Mouse (Mus musculus) ovary, adult 18-20 months (tissue): ENCODE results near the gene Odf2.

Experiments
- DNase-seq: peaks from one replicate; pipeline ENCODE4 v3.0.0; 2022; ENCODE audit warnings: low spot score, mixed read lengths

Gene Odf2

DNA sequence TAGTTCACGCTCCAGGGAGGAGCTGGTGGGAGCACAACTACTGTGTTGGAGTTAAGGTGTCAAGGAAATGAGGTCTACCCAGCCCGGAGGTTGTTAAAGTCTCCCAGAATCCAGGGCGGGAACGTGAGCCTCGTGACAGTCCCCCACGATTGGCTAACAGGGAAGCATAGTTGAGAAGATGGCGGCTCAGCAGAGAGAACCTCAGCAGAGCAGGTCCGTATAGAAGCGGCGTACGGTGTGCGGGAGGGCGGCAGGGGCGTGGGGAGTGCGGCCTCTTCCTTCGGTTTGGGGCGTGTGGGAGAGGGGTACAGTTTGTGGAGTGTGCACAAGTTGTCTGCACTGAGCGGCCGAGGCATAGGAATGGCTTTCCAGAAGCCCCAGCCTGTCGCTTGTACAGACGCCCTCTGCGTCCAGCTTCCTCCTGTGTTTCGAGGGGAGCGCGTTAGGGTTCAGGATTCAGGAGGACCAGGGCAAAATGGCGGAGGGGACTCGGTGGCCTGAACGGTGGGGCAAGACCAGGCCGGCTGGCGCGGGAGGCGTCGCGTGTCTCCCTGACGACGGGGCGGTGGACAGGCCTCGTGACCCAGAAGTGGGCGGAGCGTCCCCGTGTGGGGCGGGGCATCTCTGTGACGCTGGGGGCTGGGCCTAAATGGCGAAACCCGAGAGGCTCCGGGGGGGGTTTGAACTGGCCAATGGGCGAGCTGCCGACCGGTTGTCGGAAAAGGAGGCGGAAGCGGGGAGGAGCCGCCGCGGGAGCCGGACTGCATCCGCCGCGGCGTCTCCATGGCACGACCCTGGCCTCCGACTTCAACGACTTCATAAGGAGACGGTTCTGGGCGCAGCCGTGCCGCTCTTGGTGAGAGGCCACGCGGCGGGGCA lies at the start of gene Odf2:
Gene Odf2, plus strand, starts transcription at position 156 of the 879 bp plus-strand sequence.
- DNase-seq = peak; percentile 99

DNA sequence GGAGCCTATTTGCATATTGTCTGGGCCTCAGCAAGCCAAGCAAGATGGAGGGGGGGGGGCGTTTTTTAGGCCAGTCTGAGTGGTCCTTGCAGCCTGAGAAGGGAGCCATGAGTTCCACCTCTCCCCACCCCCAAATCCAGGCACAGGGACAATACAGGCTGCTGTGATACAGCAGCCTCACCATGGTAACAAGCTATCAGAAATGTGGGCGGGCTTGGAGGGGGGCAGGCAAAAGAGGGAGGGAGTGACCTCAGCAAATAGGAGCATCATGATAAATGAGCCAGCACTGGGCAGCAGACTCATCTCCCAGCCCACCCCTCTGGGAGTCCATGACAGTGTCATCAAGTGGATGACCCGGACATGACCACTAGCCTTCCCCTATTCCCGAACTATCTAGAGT lies 49.6 kb upstream of the Odf2 start:
- no peak for DNase-seq

DNA sequence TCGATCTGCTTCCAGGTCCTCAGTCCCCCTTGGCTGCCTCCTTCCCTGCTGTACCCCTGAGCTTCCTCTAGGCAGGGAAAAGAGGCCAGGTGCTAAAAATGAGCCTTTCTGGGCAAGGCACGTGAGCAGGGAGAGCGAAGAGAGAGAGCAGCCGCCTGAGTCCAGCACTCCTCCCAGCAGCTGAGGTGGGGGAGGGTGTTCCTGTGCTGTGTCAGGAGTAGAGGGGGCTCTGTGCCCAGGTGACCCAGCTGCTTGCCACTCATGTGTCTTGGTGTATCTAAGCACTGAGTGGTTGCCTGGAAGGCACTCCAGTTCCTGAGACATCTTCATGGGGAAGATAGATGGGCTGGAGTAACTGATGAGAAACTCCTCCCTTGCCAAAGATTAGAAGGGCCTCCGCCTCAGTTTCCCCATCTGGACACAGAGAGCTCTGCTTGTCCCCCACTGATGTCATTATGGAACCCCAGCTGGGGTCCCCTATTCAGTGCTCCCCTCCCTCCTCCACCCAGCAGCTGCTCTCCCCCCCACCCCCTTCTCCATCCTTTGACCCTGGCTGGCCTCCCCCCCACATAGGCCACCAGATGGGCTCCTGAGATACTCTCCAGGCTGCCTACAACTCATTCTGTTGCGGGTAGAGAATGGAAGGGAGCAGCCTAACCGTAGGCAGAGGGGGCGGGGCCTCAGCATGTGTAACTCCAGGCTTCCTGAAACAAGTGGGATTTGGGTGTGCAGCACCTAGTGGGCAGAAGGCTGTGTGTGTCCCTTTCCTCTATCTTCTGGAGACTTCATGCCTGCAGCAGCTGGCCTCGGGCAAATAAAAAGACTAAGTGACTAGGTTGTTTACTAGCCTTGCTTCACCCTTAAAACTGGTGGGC lies 45.6 kb upstream of the Odf2 start:
- DNase-seq = no peak

DNA sequence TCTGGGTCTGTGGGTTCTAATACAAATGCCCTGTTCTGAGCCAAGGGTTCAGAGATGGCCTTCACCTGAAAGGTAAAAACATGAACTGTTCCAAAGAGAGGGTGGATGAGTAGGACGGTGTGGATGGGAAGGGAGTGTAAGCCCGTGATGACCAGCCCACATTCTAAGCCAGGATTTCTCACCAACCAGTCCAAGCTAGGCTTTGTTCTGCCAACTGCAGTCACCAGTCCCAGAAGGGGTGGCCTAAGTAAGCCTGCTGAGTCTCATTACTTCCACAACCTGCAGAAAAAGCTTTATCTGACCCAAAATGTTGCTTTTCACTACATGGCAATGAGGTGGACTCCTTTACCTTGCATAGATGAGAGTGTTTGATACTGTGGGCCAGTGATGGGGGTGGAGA lies 44.9 kb upstream of the Odf2 start:
- DNase-seq = no peak

DNA sequence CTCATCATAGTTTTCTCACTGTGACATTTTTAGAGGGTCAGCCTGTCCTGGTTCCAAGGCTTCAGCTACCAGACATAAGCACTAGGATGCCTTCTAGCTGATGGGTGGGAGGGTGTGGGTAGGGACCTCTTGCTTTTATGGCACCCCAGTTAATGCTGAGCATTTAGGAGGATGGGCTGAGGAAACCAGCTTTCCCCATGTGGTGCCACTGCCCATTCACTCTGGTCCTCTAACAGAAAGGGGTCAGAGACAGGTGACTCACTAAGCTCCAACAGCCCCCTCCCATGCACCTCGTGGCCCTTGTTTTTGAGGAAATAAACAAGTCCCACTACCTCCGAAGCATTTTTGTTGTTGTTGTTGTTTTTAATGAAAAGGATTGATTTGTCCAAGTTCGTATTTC lies 44.4 kb upstream of the Odf2 start:
- no peak for DNase-seq

DNA sequence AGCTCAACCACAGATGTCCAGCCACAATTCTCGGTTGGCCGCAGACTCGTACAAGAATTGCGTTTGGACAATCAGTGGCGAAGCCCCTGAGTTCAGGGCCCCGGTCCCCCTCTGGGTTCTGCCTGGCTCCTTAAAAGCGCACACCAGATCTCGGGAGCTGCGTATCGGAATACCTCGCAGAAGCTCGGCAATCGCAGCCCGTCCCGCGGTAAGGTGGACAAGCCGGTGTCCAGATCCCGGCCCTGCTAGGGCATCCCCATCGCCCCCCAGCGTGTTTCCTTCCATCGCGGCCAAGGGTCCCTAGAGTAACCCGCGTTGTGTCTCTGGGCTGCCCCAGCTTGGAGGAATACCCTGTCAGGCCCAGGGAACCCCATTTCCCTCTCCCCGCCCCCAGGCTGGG lies 43.4 kb upstream of the Odf2 start:
- no peak for DNase-seq

DNA sequence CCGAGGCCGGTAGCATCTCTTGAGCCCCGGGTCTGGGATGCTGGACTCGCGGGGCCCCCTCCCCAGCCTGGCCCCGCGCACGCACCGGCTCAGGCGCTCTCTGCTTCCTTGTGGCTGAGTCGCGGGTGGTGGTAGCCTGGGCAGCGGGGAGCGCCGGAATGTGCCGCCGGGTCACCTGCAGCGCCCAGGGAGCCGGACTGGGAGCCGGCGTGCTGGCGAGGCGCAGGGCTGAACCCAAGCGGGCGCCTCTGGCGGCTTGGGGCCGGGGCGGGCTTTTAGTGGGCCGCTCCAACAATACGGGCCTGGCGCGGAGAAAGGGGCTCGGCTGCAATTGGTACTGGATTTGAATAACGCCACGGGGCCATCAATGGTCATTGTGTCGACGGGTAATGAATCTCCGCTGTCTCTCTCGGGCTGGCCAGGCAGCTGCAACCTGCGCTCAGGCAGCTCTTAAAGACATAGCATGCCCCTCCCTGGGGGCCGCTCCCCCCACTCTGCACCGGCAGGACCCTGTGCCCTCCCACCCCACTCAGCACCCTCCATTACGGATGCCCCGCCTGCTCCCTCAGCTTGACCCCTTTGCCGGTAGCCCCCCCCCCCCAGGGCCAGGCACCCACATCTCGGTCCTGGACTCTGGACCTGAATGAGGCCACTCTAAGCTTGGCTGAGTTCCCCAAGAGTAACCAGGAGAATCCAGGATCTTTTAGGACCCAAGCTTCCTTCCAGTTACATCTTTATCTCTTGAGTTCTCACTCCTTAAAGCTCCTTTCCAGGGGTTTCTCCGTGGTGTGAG lies 42.8 kb upstream of the Odf2 start:
- DNase-seq = no peak

DNA sequence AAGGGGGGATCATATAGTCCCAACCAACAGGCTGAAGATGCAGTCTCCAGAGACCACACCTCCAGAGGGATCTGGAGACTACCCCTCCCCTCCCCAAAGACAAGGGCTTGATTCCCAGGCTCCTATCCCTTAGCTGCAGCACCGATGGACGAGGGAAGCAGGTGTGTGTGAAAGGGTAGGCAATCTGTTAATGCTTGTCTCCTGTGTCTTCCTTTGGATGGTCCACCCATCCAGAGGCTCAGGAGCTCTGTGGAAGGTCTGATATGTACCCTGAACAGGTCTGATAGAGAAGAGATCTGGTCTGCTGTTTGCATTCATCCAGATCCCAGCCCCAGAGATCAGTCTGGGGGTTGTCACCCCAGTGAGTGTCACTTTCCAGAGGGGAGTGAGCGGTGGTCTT lies 42.1 kb upstream of the Odf2 start:
- no peak for DNase-seq

DNA sequence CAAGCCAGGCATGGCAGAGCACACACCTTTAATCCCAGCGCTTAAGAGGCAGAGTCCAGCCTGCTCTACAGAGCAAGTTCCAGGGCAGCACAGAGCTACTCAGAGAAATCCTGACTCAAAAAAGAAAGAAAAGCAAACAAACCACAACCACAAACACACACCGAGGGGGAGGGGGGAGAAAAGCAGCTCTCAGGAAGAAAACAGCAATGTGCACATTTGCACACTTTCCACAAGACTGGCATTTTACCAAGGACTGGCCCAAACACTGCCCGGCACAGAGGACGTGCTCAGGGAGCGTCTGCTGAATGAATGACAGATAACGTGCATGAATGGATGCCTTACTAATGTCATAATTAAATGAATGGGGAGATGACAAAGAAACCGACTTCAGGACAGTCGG lies 40.0 kb upstream of the Odf2 start:
- no peak for DNase-seq

DNA sequence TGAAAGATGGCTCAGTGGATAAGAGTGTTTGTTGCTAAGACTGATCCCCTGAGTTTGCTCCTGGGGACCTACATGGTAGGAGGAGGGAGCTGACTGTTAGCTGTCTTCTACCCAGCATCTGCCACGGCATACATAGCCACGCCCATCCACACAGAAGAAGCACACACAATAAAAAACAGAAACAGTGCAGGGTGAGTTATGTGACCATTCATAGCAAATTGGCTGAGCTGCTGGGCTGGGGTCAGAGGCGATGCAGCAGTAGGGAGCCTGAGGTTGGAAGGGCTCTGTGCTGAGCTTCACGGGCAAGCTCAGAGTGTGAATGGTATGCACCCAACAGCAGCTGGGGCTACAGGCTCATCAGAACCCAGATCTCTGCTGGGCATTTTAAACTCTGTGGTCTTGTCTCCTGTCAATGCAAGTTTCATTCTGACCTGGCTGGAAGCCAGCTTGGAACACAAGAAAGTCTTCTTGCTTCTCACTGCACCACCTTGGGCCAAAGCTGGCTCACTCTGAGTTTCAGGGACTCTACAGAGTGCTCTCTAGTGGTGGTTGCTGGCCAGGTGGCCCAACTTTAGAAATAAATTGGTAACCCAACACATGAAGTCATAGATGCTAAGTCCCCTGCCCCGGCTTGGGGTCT lies 39.1 kb upstream of the Odf2 start:
- DNase-seq = no peak

DNA sequence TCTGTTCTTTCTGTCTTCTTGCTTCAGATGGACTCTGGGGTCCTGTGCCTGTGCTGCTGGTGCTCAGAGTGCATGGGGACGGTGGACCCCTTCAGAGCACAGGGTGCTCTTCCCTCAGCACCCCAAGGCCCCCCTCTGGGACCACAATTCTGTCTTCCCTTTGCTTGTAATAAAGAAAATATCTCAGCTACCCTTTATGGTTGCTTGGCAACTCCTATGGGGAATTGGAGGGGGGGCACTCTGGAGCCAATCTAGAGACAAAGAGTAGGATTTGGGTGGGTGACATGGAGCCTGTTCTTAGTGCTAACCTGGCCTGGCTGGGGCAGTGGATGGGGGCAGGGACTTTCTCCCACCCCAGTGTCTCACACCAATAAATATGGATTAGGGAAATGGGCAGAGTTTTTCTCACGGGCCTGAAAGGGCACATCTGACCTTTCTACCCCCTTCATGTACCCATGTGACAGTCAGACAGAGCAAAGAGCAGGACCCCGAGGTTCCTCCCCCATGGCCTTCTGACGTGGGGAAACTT lies 36.0 kb upstream of the Odf2 start:
- DNase-seq = no peak

DNA sequence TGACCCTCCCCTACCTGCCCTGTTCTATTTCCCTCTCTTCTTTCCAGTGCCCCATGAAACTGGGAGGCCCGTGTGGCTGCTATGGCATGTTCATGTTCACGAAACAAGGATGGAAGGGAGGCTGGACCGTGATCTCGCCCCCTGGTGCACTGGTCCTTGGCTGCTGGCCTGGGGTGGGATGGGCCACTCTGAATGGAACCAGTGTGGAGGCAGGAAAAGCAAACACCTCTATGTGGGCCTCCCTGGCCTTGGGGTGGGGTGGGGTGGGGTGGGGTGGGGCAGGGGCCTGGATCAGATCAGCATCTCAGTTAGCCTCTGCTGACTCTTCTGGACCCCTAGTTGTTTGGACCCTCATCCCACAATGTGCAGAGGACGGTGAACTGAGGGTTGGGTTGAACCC lies 35.3 kb upstream of the Odf2 start:
- DNase-seq = no peak

DNA sequence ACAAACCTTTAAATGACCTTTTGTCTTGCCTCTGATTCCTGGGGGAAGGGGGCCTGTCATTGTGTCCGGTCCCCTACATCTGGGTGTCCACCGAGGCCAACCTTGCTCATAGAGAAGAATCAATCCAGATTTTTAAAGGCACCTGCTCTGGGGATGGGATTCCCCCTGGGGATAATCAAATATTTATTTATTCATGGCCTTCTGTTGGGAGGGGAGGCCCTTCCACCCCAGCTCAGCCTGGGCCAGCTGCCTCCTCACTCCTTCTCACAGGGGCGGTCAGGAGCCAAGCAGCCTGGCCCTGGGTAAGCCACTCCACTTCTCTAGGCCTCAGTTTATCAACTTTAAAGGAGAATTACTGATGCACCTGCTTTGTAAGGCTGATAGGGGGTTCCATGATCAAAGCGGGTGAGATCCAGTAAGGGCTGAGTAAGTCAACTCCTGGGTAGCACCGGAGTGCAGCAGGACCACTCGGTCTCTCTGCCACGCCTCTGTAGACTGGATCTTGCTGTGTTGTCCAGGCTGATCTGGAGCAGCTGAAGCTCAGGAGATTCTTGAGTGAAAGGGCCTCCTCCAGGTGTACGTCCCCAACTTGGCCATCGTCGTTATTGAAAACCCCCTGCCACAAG lies 33.3 kb upstream of the Odf2 start:
- no peak for DNase-seq

DNA sequence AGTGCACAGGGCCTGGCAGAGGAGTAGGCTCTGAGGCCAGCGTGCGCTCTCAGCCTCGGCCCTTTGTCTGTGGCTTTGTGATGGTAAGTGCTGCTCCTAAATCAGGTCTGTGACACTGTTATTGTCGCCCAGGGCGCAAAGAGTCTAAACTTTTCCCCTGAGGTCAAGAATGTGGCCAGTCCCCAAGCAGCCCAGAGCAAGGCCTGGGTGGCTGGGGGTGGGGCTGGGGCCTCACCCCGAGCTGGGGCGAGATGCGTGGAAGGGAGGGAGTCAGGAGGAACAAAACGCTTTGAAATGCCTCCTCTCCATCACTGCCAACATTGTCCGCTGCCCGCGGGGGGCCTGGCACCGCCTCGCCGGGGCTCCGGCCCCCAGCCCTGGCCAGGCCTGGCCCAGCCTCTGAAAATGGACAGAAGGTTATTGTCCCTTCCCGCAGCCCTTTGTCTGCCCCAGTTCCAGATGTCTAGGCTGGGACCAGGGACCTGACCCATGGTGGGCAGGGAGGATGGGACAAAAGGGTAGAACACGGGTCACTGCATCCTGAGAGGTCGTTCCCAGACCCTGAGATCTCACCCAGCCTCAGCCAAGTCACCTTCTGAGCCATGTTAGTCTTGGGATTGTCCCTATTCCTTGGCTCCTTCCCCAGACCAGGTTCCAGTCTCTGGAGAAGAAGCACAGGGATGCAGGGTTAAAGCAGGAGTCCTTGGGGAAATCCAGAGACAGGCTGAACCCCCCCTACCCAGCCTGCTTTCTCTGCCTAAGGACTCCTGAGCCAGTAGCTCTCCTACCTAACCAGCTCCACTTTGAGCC lies 32.4 kb upstream of the Odf2 start:
- DNase-seq = no peak

DNA sequence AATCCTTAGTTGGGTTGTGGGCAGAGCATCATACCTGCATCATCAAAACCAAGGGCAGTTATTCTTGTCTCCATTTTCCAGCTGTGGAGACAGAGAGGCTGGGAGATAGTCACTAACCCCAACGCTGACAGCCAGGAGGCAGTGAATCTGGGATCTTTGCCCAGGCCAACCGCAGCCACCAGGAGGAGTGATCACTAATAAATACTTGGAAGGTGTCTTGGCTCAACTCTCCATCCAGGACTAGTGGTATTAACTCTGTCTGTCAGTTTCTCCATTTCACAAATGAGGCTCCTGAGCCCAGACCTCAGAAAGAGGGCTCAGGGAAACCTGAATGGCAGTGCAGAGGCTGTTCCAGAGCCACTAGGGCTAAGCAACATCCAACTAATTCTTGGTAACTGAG lies 31.7 kb upstream of the Odf2 start:
- DNase-seq = no peak

DNA sequence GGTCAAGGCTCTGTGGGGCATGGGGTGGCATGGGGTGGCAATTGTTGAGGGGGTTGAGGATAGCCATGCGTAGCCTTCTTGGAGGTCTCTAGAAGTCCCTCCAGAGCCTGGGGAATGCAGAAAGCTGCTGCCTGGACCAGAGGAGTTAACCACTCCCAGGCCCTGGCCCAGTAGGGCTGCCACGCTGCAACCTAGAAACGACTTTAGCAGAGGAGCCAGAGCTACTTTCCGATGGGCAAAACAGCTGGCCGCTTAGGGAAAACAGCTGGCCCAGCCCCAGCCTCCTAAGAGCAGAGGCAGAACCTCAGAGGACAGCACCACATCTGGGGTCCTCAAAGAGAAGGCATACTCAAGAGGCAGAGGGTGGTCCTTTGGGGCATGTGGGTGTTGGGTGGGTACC lies 31.1 kb upstream of the Odf2 start:
- no peak for DNase-seq

DNA sequence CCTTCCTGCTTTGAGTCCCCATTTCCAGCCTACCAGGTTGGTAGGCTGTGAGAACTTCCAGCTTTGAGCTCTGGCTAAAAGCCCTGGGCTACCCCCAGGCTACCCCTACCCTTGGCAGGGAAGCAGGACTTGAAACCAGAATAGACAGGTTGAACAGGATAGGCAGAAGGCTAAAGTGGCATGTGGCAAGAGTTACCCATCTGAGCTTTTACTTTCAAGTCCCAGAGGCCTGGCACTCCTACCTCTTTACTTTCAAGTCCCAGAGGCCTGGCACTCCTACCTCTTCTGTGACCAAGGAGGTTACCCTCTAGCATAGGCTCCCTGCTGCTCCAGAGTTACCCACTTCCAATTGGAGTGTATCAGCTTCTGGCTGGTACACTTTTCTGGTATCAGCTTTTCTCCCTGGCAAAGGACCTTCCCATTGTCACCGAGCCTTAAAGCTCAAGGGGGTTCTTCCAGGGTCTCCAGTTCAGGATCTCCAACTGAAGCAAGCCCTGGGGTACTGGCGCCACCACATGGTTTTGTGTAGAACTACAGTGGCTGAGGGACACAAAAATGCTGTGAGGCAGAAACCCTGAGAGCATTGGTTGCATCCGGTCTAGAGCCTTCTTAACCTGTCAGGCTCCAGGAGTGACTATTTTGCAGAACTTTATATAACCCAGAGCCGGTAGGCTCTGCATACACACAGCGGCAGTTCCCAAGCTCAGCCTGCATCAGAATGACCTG lies 30.1 kb upstream of the Odf2 start:
- DNase-seq = no peak

DNA sequence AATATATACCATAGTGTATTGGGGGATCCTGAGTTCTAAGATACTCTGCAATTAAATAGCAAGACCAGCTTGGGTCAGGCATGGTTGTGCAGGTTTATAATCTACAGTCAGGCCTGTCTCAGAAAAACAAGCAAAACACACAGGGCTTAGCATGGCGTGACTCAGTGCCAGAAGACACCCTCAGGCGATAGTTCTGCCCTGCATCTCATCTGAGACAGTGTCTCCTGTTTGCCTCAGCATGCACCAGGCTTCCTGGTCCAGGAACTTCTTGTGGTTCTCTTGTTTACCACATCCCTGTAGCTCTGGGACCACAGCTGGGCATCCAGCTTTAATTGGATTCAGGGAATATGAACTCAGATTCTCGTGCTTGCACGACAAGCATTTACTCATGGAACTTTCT lies 23.9 kb upstream of the Odf2 start:
- no peak for DNase-seq

DNA sequence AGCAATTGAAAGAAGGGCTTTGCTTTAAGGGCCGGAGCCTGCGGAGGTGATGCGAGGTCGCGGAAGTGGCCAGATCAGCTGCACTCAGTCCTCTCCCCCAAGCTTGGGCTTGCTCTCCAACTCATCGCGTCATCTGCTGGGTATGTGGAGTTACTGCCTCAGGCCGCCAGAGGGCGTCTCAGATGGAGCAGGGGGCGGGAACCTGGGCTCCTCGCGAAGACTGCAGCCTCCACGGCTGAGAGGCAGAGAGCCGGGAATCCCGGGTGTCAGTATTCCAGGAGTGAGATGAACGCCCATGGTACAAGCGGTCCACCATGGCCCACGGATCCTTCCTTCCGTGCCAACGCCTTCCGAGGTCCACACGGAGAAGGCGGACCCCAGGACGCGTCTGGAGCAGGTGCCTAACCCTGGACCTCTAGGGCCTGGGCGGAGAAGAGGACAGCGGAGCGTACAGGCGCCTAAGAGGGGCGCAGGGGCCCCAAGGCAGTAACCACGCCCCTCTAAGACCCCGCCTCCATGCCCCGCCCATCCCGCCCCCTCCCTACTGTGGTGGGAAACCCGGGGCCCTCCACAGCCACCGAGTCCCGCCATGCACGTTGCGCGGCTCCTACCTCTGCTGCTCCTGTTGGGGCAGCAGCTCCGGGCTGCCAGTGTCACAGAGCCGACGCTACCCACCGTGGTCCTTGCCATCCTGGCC lies 19.9 kb upstream of the Odf2 start, which contains the start of gene Cercam:
Gene Cercam, plus strand, starts transcription at position 216 of the 697 bp plus-strand sequence.
- DNase-seq = peak; percentile 75
